Mouse (Mus musculus) E14TG2a.4 (cell line): Measurements from ENCODE around the gene Tat.

Experiments
- CTCF ChIP-seq: conservative IDR thresholded peaks from 2 replicates; pipeline ENCODE4 v1.5.1; 2014; ENCODE audit warnings: low read length
- POU5F1 ChIP-seq: IDR thresholded peaks from 2 replicates; pipeline ENCODE4 v1.6.1; 2014; ENCODE audit warnings: low read length, borderline replicate concordance

DNA sequence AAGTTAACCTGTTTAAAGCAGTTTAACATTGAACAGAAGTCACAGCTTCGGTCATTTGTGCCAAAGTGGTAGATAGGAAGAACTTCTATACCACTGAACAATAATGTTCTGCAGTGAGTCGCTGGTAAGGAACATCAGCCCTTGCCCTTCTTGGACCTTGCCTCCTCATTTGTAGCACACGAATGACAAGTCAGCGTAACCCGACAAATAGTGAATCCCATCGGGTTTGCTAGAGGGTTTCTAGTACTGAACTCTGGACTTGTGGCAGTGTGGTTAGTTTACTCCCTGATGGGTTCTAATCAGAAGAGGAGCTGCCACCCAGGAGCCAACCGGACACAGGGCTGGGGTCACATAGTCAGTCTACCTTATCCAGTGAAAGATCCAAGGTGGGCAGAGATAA, 44.0 kb upstream of the Tat start:
- TF ChIP-seq CTCF, result no peak
- TF ChIP-seq POU5F1, result no peak
